Mouse (Mus musculus) cerebellum, adult 9-10 months (tissue): ENCODE data around the gene Hist1h2bf.
A peak's percentile ranks its signal among the peaks of the same experiment; 100 is the strongest.

ENCODE experiments used
- DNase-seq: peaks from one replicate; pipeline ENCODE4 v3.0.0; 2022

The Hist1h2bf gene

GRCm38 (mm10) chr13:23523976-23524375 is 50.0 kb downstream of the Hist1h2bf start:
- DNase-seq = peak; percentile 13
